Mouse (Mus musculus) liver, adult 2 months (tissue): ENCODE measurements around the gene Strn4.

ENCODE experiments used
- CTCF ChIP-seq: fragments of 200-500 bp; IDR thresholded peaks from 2 replicates; pipeline ENCODE4 v1.5.1; 2011; ENCODE audit warnings: low read depth, low read length, control low read depth
- POLR2A ChIP-seq: fragments of 200-500 bp; IDR thresholded peaks from 2 replicates; pipeline ENCODE4 v1.6.1; 2011; ENCODE audit warnings: low read length, control low read depth; ENCODE audit not compliant: insufficient read depth; ENCODE audit errors: extremely low read depth

DNA sequence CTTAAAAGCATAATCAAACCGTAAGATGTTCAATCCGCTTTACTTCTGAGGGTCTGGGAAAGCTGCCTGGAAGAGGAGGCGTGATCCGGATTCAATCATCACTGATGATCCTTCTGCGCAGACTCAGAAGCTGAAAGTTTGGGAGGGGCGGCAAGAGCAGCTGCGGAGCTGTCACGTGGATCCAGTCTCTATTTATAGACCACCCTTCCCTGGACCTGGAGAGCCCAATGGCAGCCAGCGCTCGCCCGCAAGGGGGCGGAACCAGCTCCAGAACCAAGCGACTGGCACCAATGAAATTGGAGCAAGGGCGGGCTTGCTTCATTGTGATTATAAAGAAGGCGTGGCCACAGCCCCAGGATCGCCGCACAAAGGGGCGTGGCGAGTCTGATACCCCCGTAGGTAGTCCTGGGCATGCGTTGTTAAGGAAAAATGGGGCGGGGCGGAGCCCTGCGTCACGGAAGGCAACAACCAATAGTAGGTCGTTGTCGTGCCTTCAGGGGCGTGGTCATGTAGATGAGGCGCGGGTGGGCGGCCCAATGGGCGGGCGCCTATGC lies 59.1 kb downstream of the Strn4 start:
- TF ChIP-seq POLR2A (no peak), CTCF (peak; percentile 28; the same call in 1 of the 2 replicates)
